Mouse (Mus musculus) ES-Bruce4 (cell line): ENCODE results near the gene Izumo2.

Experiments used
- CTCF ChIP-seq: IDR thresholded peaks from one replicate; pipeline ENCODE4 v1.8.1; 2011; ENCODE audit warnings: low read depth, low read length
- EP300 ChIP-seq: IDR thresholded peaks from 2 replicates; pipeline ENCODE4 v1.6.1; 2011; ENCODE audit warnings: low read depth, low read length; ENCODE audit not compliant: insufficient read depth
- POLR2A ChIP-seq: IDR thresholded peaks from one replicate; pipeline ENCODE4 v1.8.1; 2011; ENCODE audit warnings: low read length; ENCODE audit not compliant: insufficient read depth

GRCm38 (mm10) chr7:44760366-44760765 lies 51.8 kb downstream of the Izumo2 start:
- TF ChIP-seq CTCF (no peak), EP300 (no peak), POLR2A (no peak)
